Mouse (Mus musculus): ENCODE measurements around the gene Dnlz. TPM values are rescaled to one million over a fixed set of nuclear protein-coding genes. Genes with fewer than 3 reads are reported as not detected.

The Dnlz gene
- polyA plus RNA-seq, 1 experiment from 2014 or later: 27.6 TPM

DNA sequence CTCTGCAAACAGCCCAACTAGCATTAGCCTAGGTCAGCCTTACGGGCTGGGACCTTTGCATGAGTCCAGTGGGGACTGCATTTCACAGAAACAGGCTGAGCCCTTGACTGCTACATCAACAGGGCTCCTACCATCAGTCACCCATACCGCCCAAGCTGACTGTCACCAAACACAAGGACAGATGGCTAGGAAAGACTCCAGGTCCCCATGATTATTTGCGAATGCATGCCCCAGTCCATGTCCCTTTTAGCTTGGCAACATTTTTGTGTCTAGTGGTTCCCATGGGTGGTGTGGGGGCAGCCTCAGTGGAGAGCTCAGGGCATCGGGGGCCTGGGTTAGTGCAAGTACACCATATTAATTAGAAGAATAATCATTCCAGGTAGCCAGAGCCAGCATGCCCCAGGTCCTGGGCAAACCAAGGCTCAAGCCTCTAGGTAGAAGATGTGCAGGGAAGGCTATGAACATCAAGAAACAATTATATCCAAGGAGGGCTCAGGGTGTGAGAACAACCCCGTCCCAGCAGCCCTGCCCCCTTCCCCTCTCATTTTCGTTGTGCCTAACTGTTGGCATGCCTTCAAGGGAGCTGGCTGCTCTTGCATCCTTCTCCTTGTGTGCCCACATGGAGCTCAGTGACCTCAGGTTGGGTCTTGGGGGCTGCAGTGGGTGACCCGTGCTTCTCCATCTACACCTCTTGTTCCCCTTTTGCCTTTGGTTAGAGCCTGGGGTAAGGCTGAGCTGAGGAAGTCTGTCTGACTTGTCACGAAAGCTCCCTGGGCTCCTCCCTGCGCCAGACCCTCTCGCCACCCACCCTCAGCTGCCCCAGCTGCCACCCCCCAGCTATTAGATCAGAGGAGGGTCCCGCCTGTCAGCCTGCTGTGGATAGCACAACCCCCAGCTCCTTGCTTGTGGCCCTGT, 1.4 kb upstream of the Dnlz start:
- H3K4me3 ChIP-seq: peak overlapping the region; percentile 91
- H3K27me3 ChIP-seq (replicated peaks): no peaks in the 10 kb centered on the region
- no peaks in the 10 kb centered on the region for H3K9me3 ChIP-seq
- peak overlapping the region; percentile 91 for H3K4me2 ChIP-seq
- no peak overlapping the region for H3K27ac ChIP-seq
- H3K9ac ChIP-seq: peak overlapping the region; percentile 99
- WGBS: 90% methylated on average over 11 of the region's 11 CpGs
- H3K36me3 ChIP-seq (replicated peaks): peaks cover 5% of the 10 kb centered on the region; the same call in 1 of the 2 replicates
- H3K4me1 ChIP-seq: peaks cover 28% of the 10 kb centered on the region
- no peak for ATAC-seq (replicated peaks)

DNA sequence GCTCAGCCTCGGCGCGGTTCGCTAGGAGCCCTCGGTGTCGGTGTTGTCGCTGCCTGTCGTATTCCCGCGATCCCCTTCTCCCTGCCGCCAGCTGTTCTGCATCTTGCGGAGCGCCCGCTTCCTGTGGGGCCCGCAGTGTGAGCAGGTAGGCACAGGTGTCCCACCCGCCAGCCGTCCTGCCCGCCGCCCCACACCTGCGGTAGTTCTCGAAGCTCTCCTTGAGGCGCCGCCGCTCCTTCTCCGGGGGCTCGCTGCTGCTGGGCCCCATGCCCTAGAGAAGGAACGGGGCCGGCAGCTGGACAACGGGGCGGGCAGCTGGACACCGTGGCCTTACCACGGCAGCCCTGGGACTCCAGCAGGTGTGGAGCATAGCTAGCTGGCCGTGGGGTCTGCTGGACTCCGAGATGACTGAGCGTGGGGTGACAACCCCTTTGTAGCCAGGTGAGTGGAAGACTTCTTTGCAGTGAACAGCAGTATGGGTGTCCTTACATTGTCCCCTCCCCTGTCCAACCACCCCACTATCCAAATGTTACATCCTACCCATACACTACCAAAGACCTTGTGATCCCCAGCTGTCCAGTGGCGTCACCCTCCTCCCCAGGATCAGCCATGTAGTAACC, 491 bp upstream of the Dnlz start:
- 2% methylated on average over 36 of the region's 36 CpGs for WGBS
- Histone ChIP-seq H3K27me3 (replicated peaks) (no peaks in the 10 kb centered on the region), H3K4me1 (peaks cover 28% of the 10 kb centered on the region), H3K27ac (peak overlapping the region; percentile 92), H3K36me3 (replicated peaks) (peaks cover 5% of the 10 kb centered on the region; the same call in 1 of the 2 replicates), H3K9me3 (no peaks in the 10 kb centered on the region), H3K9ac (peak overlapping the region; percentile 99), H3K4me2 (peak overlapping the region; percentile 91), H3K4me3 (peak overlapping the region; percentile 91)
- peak; percentile 46 for ATAC-seq (replicated peaks)

DNA sequence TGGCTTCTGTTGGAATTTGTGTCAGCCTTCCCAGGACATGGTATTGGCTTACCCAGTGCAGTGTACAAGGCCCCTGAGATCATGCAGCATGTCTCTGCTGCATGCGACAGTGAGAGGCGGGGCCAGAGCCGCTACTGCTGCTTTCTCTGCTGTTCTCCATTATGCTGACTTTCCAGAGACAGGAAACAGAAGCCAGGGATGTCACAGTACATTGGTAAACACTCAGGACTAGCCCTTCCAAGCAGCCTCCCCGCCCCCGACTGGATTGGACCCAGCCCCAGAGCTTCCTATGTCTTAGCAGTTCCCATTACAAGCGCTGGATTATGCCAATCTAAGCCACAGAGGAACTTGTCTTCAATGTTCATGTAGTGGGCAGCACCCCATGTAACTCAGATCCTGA, 3.7 kb downstream of the Dnlz start:
- Histone ChIP-seq H3K9ac (no peak overlapping the region), H3K4me1 (peaks cover 21% of the 10 kb centered on the region), H3K9me3 (no peaks in the 10 kb centered on the region), H3K27me3 (replicated peaks) (no peaks in the 10 kb centered on the region), H3K4me2 (no peak overlapping the region), H3K27ac (no peak overlapping the region), H3K36me3 (replicated peaks) (peaks cover 29% of the 10 kb centered on the region), H3K4me3 (no peak overlapping the region)
- no peak for ATAC-seq (replicated peaks)
- WGBS: 72% methylated on average over 6 of the region's 6 CpGs

DNA sequence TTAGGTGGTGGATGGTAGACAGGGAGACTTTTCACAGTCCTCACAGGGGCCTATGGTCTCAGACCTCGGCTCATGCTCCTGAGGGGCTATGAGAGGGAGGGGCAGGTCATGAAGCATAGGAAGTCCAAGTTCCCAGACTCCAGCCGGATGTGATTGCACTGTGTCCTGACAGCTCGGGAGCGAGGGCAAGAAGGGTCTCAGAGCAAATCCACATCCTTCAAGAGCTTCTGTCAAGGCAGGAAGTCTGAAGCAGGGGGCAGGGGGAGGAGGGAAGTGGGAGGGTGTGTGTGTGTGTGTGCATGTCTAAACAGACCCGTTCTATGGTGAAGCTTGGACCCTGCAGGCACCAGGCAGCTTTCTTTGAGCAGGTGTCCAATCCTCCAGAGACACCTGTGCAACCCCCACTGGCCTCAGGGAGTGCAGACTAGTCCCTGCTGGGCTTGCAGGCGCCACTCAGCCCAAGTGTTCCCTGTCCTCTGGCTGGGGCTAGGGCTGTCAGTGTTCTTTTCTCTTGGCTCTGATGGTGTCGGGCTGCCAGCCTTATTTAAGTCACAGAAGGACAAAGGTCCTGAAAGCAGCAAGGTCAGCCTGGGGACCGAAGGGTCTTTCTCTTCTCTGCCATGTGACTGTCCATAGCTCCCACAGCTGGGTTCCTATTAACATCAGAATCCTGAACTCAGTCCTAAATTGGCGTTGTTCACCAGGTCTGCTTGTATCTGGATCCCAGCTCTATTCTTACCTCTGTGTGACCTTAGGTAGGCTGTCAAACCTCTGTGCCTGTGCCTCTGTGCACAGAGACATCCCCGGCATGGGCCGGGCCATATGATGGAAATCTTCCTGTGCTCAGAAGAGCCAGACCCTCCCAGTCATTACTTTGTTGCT, 9.1 kb downstream of the Dnlz start:
- Histone ChIP-seq H3K9ac (no peak overlapping the region), H3K27me3 (replicated peaks) (no peaks in the 10 kb centered on the region), H3K27ac (no peak overlapping the region), H3K36me3 (replicated peaks) (peaks cover 58% of the 10 kb centered on the region), H3K9me3 (no peaks in the 10 kb centered on the region), H3K4me1 (no peaks in the 10 kb centered on the region), H3K4me2 (no peak overlapping the region), H3K4me3 (no peak overlapping the region)
- no peak for ATAC-seq (replicated peaks)
- 73% methylated on average over 11 of the region's 11 CpGs for WGBS

DNA sequence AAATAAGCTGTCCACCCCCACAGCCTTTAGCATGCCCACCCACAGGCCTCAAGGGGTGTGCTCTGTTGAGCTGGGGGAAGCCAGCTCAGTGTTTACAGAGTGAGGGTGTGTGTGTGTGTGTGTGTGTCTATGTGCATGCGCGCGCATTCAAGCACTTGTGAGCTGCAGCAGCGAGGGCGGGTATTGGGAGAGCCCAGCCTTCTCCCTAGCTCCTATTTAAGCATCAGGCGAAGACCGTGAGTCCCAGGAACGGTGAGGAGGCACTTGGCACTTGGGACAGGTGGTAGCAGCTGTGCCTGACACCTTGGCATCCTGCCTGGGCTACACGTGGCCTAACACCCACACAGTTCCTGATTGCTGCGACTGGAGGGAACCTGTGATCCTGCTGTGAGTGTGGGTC, 9.9 kb downstream of the Dnlz start:
- Histone ChIP-seq H3K9ac (no peak overlapping the region), H3K27me3 (replicated peaks) (no peaks in the 10 kb centered on the region), H3K4me2 (no peak overlapping the region), H3K27ac (no peak overlapping the region; the same call in 1 of the 2 replicates), H3K36me3 (replicated peaks) (peaks cover 56% of the 10 kb centered on the region), H3K4me3 (no peak overlapping the region), H3K9me3 (no peaks in the 10 kb centered on the region), H3K4me1 (no peaks in the 10 kb centered on the region)
- ATAC-seq (replicated peaks): no peak
- 86% methylated on average over 10 of the region's 10 CpGs for WGBS

DNA sequence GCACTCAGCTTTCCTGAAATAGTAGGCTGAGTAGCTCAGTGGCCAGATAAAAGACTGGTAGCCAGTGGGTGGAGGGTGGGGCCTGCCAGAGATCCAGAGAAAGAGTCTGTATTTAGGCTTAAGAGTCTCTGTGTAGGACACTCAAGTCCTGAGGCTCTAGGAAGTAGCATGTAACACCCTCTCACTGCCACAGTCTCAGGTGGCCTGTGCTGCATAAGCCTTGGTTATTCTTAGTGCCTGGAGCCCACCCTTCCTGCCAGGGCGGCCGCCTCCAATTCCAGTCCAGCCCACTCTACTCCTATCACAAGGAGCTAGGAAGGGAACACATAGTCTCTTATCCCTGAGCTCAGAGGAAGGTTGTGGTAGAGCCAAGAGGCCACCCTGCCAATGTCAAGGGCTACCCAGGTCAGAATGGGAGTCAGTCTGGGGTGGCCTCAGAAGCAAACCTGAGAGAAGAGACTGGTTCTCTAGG, 10.4 kb downstream of the Dnlz start:
- no peak overlapping the region for H3K9ac ChIP-seq
- no peaks in the 10 kb centered on the region for H3K27me3 ChIP-seq (replicated peaks)
- ATAC-seq (replicated peaks): no peak
- H3K36me3 ChIP-seq (replicated peaks): peaks cover 51% of the 10 kb centered on the region
- no peak overlapping the region for H3K4me3 ChIP-seq
- WGBS: 92% methylated on average over 2 of the region's 2 CpGs
- no peaks in the 10 kb centered on the region for H3K4me1 ChIP-seq
- H3K9me3 ChIP-seq: no peaks in the 10 kb centered on the region
- no peak overlapping the region; the same call in 1 of the 2 replicates for H3K27ac ChIP-seq
- no peak overlapping the region for H3K4me2 ChIP-seq

DNA sequence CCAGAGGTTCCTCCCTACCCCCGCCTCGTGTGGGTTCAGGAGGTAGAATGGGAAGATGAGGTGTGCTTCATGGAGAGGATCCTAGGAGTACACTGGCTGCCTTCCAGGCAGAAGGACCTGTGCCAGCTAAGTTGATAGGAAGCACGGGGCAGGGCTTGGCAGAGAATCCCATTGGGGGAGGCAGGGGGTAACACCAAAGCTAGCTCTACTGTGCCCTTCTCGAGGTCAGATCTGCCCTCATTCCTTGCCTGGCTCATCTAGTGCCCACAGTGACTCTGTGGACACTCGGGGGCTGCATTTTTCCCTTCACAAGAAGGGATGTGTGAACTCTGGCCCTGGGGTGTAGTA, 12.7 kb downstream of the Dnlz start:
- Histone ChIP-seq H3K9me3 (no peaks in the 10 kb centered on the region), H3K9ac (no peak overlapping the region), H3K36me3 (replicated peaks) (peaks cover 37% of the 10 kb centered on the region), H3K27ac (no peak overlapping the region), H3K4me2 (no peak overlapping the region), H3K27me3 (replicated peaks) (no peaks in the 10 kb centered on the region), H3K4me1 (no peaks in the 10 kb centered on the region), H3K4me3 (no peak overlapping the region)
- no peak for ATAC-seq (replicated peaks)
- WGBS: 90% methylated on average over 5 of the region's 5 CpGs

DNA sequence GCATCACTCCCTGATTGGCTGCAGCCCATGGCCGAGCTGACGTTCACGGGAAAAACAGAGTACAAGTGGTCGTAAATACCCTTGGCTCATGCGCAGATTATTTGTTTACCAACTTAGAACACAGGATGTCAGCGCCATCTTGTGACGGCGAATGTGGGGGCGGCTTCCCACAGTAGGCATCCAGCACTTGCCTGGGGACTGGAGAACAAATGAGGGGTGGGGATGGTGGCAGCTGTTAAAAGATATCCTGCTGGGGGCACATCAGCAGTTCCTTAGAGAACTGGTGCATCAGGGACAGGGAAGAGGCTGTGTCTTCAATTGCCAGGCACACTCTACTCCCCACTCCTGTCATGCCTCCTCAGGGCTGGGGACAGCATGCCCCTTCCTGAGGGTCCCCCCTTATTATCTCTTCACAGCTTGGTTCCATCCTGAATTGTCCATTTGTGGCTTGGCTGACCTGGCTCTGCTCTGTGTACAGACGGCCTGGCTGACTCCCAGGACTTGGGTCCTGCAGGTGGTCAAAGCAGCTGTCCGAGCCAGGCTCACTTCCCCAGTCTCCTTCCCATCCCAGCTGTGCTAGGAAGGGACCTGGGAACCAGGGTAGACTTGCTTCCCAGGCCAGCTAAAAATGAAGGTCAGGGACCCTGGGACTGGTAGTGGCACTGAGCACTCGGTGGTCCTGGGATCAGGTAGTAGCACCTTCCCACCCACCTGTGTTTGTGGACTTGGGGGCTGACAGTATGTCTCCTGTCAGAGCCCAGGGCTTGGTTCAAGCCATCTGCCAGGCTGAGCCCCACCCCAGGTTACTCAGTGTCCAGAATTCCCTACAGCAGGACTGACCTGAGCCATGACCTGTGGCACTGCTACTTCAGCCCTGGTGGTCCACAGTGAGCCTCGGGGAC, 13.4 kb downstream of the Dnlz start:
- Histone ChIP-seq H3K4me1 (no peaks in the 10 kb centered on the region), H3K27me3 (replicated peaks) (no peaks in the 10 kb centered on the region), H3K4me2 (no peak overlapping the region), H3K4me3 (no peak overlapping the region), H3K9ac (no peak overlapping the region), H3K9me3 (no peaks in the 10 kb centered on the region), H3K27ac (no peak overlapping the region), H3K36me3 (replicated peaks) (peaks cover 37% of the 10 kb centered on the region)
- 82% methylated on average over 9 of the region's 13 CpGs for WGBS
- peak; percentile 30; the same call in 1 of the 2 replicates for ATAC-seq (replicated peaks)

DNA sequence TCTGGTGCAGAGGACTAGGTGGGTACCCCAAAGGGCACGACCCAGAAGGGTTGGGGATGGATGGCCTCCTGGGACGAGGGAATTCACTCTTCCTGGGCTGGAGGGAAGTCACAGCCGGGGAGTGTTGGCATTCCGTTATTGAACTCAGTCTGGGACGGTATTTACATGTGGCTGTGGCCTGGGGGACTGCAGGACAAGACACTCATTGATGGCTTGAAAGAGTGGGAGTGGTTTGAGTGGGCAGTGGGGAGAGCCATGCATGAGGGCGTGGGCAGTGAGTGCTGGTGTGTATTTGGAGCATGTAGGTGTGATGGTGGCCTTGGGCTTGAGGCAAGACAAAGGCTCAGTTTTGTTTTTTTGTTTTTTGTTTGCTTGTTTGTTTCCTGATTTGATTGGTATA, 21.2 kb downstream of the Dnlz start:
- no peaks in the 10 kb centered on the region for H3K27me3 ChIP-seq (replicated peaks)
- H3K27ac ChIP-seq: peak overlapping the region; percentile 29; the same call in 1 of the 2 replicates
- peaks cover 32% of the 10 kb centered on the region for H3K36me3 ChIP-seq (replicated peaks)
- no peak overlapping the region for H3K4me2 ChIP-seq
- H3K9me3 ChIP-seq: no peaks in the 10 kb centered on the region
- H3K4me3 ChIP-seq: no peak overlapping the region
- no peak; the same call in 1 of the 2 replicates for ATAC-seq (replicated peaks)
- H3K9ac ChIP-seq: no peak overlapping the region
- WGBS: 78% methylated on average over 6 of the region's 6 CpGs
- no peaks in the 10 kb centered on the region for H3K4me1 ChIP-seq

DNA sequence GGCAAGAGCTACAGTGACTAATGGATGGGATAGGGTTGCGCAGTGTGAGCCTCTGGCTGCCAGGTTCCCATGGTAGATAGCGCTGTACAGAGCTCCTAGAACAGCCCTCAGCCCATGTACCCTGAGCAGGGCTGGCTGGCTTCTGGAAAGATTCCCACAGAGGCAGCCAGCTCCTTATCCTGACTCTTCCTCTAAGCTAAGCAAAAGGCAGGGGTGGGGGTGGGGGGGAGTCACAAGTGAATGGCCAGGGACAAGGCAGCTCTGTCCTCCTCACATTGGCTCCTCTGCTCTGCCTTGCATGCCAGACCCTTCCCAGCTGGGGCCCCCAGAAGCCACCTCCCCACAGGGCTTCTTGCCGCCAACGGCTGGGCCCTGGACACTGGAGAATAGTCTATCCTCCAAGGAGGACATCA, 21.8 kb downstream of the Dnlz start:
- H3K4me2 ChIP-seq: no peak overlapping the region
- ATAC-seq (replicated peaks): peak; percentile 55

DNA sequence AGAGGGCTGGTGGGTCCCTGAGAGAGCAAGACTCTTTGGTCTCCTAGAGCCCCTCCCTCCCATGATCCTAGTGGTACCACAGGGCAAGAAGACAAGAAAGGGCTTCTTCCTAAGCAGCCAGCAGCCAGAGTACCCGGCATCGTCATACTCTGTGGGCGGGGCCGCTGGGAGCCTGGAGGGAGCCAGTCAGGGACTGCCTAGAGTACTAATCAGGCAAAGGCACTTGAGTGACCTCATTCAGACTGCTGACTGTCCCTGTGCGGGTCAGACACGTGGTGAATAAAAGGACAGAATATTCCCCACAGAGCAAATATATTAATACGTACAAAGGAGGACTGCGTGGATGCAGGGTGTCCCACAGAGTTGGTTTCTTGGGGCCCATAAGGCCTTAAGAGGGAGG, 22.5 kb downstream of the Dnlz start:
- H3K4me1 ChIP-seq: no peaks in the 10 kb centered on the region
- H3K4me2 ChIP-seq: no peak overlapping the region
- no peak overlapping the region for H3K27ac ChIP-seq
- no peaks in the 10 kb centered on the region for H3K27me3 ChIP-seq (replicated peaks)
- no peak for ATAC-seq (replicated peaks)
- H3K36me3 ChIP-seq (replicated peaks): peaks cover 39% of the 10 kb centered on the region
- WGBS: 55% methylated on average over 8 of the region's 8 CpGs
- H3K9ac ChIP-seq: no peak overlapping the region
- no peak overlapping the region for H3K4me3 ChIP-seq
- H3K9me3 ChIP-seq: no peaks in the 10 kb centered on the region

More for the DNA sequence above, 21.8 kb downstream of the Dnlz start:
- H3K27me3 ChIP-seq (replicated peaks): no peaks in the 10 kb centered on the region
- peaks cover 34% of the 10 kb centered on the region for H3K36me3 ChIP-seq (replicated peaks)
- no peaks in the 10 kb centered on the region for H3K9me3 ChIP-seq
- 76% methylated on average over 4 of the region's 4 CpGs for WGBS
- H3K9ac ChIP-seq: no peak overlapping the region
- H3K4me3 ChIP-seq: no peak overlapping the region
- peak overlapping the region; percentile 52; the same call in 1 of the 2 replicates for H3K27ac ChIP-seq
- no peaks in the 10 kb centered on the region for H3K4me1 ChIP-seq
